Mouse (Mus musculus): ENCODE measurements around the gene Gm853. TPM values are rescaled to one million over a fixed set of nuclear protein-coding genes. Genes with fewer than 3 reads are reported as not detected.

Gene Gm853
- polyA plus RNA-seq, 1 experiment from 2014 or later: not detected

DNA sequence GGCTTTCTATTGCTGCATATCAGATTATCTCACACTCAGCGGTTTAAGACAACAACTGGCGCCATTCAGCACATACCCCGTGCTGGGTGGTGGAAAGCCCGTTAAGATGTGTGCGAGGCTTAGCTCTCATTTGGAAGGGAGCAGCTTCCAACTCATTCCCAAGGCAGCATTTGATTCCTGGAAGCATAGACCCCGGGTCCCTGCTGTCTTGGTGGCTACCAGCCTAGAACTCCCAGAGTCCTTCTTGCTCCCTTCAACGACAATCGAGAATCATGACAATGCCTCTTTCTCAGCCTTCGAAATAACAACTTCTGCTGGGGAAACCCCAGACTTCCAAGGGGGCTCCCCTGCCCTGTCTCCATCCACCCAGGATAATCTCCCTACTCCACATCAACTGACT is 35.8 kb downstream of the Gm853 start:
- Histone ChIP-seq H3K36me3 (ENCODE audit: control insufficient read depth, insufficient read depth, low read length) (no peaks in the 10 kb centered on the region), H3K27ac (replicated peaks; ENCODE audit: low read depth, low read length) (no peak overlapping the region), H3K4me3 (replicated peaks; ENCODE audit: low read depth, low read length) (no peak overlapping the region), H3K9ac (replicated peaks; ENCODE audit: low read length) (no peak overlapping the region), H3K9me3 (ENCODE audit: control insufficient read depth, low read length) (no peaks in the 10 kb centered on the region), H3K4me1 (ENCODE audit: control insufficient read depth, insufficient read depth, low read length) (0 out of 2 replicates have a peak, but pooled peaks cover 3% of the 10 kb centered on the region), H3K27me3 (ENCODE audit: control insufficient read depth, insufficient read depth, low read length) (no peaks in the 10 kb centered on the region), H3K4me2 (ENCODE audit: low read length) (no peak overlapping the region)
- no peak for ATAC-seq (ENCODE audit: low FRiP score, low TSS enrichment)
- 69% methylated on average over 9 of the region's 9 CpGs for WGBS
- no peak for DNase-seq

DNA sequence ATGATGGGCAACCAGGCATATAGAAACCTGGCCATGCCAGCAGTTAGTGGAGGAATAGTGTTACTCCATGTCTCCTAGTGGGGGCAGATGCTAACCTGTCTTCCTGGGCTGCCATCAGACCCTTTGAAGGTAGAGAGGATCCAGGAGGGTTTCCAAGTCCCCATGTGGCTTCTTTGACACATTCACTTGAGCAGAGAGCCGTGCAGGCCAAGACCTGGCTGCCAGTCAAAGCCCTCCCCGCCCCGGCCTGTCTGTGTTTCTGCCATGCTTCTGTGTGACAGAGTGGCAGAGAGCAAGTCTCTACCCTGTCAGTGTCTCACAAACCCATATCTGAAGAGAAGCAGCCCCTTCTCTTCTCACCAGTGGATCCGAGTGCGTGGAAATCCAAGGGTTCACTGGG is 38.3 kb downstream of the Gm853 start:
- no peak overlapping the region for H3K9ac ChIP-seq (replicated peaks; ENCODE audit: low read length)
- no peaks in the 10 kb centered on the region for H3K9me3 ChIP-seq (ENCODE audit: control insufficient read depth, low read length)
- H3K4me3 ChIP-seq (replicated peaks; ENCODE audit: low read depth, low read length): no peak overlapping the region
- H3K36me3 ChIP-seq (ENCODE audit: control insufficient read depth, insufficient read depth, low read length): no peaks in the 10 kb centered on the region
- no peak overlapping the region for H3K27ac ChIP-seq (replicated peaks; ENCODE audit: low read depth, low read length)
- DNase-seq (no peak), ATAC-seq (ENCODE audit: low FRiP score, low TSS enrichment) (no peak)
- WGBS: 91% methylated on average over 5 of the region's 5 CpGs
- no peaks in the 10 kb centered on the region for H3K27me3 ChIP-seq (ENCODE audit: control insufficient read depth, insufficient read depth, low read length)
- no peak overlapping the region for H3K4me2 ChIP-seq (ENCODE audit: low read length)
- 0 out of 2 replicates have a peak, but pooled peaks cover 3% of the 10 kb centered on the region for H3K4me1 ChIP-seq (ENCODE audit: control insufficient read depth, insufficient read depth, low read length)

DNA sequence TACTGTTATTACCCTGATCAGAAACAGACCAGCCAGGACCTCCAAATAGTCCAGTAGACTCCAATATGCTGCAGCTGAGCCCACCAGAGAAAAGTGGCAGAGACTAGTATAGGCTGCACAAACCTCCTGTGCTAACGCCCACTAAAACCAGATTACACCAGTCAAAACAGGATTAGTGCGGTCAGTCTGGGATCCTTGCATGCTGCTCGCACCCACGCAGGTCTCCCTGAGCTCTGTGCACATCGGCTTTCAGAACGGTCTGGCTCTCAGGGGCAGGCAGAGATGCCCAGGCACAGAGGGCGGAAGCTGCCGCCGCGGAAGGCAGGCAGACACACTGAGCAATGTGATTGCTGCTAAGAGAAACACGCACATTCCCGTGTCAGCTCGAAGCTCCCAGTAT is 39.2 kb downstream of the Gm853 start:
- no peak for ATAC-seq (ENCODE audit: low FRiP score, low TSS enrichment)
- H3K4me2 ChIP-seq (ENCODE audit: low read length): no peak overlapping the region
- no peaks in the 10 kb centered on the region for H3K4me1 ChIP-seq (ENCODE audit: control insufficient read depth, insufficient read depth, low read length)
- H3K9ac ChIP-seq (replicated peaks; ENCODE audit: low read length): no peak overlapping the region
- WGBS: 64% methylated on average over 13 of the region's 13 CpGs
- no peaks in the 10 kb centered on the region for H3K9me3 ChIP-seq (ENCODE audit: control insufficient read depth, low read length)
- no peaks in the 10 kb centered on the region for H3K27me3 ChIP-seq (ENCODE audit: control insufficient read depth, insufficient read depth, low read length)
- H3K27ac ChIP-seq (replicated peaks; ENCODE audit: low read depth, low read length): no peak overlapping the region
- DNase-seq: no peak
- no peaks in the 10 kb centered on the region for H3K36me3 ChIP-seq (ENCODE audit: control insufficient read depth, insufficient read depth, low read length)
- H3K4me3 ChIP-seq (replicated peaks; ENCODE audit: low read depth, low read length): no peak overlapping the region

DNA sequence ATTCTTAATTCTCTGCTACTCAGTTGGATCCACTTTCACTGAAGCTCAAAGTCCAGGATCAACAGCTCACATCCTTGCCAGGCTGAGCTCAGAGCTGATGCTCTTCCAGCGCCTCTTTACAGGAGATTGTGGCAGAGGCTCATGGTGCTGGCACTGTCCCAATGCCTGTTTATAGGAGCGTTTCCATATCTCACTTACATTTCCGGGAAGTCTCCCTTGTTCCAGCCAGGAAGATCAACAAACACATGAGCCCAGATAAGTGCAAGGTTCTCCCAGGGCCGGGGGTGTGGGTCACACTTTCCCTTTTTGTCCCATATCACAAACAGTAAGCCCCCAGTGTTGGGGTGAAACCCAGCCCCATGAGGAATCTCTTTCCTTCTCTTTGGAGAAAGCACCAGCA is 40.3 kb downstream of the Gm853 start:
- 79% methylated on average over 4 of the region's 4 CpGs for WGBS
- Histone ChIP-seq H3K9ac (replicated peaks; ENCODE audit: low read length) (no peak overlapping the region), H3K4me2 (ENCODE audit: low read length) (no peak overlapping the region), H3K36me3 (ENCODE audit: control insufficient read depth, insufficient read depth, low read length) (no peaks in the 10 kb centered on the region), H3K27me3 (ENCODE audit: control insufficient read depth, insufficient read depth, low read length) (no peaks in the 10 kb centered on the region), H3K27ac (replicated peaks; ENCODE audit: low read depth, low read length) (no peak overlapping the region), H3K4me1 (ENCODE audit: control insufficient read depth, insufficient read depth, low read length) (no peaks in the 10 kb centered on the region), H3K9me3 (ENCODE audit: control insufficient read depth, low read length) (no peaks in the 10 kb centered on the region), H3K4me3 (replicated peaks; ENCODE audit: low read depth, low read length) (no peak overlapping the region)
- no peak for ATAC-seq (ENCODE audit: low FRiP score, low TSS enrichment)
- no peak for DNase-seq

DNA sequence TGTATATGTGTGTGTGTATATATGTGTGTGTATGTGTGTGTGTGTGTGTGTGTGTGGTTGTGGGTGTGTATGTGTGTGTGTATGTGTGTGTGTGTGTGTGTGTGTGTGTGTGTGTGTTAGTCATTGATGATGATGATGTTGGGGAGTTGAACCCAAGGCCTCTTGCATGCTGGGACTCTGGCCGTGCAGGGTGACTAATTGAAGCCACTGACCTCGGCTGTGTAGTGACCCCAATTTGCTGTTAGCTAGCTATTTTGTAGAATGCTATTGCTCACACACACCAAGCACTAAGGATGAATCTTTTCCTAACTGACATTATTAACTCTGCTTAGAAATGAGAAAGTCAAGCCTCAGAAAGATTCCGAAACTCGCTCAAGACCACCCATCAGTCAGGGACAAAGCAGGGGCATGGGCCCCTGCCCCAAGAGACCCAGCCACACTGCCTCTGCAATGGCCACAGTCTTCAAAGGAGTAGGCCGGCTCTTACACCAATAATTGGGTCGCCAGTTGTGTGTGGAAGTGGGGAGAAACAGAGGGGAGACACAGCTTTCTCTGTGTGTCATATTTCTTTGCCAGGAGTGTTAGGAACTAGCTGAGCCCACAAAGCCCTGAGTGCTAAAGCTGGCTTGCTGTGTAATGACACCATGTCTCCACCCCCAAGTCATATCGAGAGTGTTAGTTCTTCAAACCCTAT is 41.1 kb downstream of the Gm853 start:
- Histone ChIP-seq H3K4me2 (ENCODE audit: low read length) (no peak overlapping the region), H3K4me3 (replicated peaks; ENCODE audit: low read depth, low read length) (no peak overlapping the region), H3K4me1 (ENCODE audit: control insufficient read depth, insufficient read depth, low read length) (no peaks in the 10 kb centered on the region), H3K9ac (replicated peaks; ENCODE audit: low read length) (no peak overlapping the region), H3K27ac (replicated peaks; ENCODE audit: low read depth, low read length) (no peak overlapping the region), H3K9me3 (ENCODE audit: control insufficient read depth, low read length) (no peaks in the 10 kb centered on the region), H3K36me3 (ENCODE audit: control insufficient read depth, insufficient read depth, low read length) (no peaks in the 10 kb centered on the region), H3K27me3 (ENCODE audit: control insufficient read depth, insufficient read depth, low read length) (no peaks in the 10 kb centered on the region)
- 74% methylated on average over 7 of the region's 7 CpGs for WGBS
- DNase-seq: no peak
- ATAC-seq (ENCODE audit: low FRiP score, low TSS enrichment): no peak

DNA sequence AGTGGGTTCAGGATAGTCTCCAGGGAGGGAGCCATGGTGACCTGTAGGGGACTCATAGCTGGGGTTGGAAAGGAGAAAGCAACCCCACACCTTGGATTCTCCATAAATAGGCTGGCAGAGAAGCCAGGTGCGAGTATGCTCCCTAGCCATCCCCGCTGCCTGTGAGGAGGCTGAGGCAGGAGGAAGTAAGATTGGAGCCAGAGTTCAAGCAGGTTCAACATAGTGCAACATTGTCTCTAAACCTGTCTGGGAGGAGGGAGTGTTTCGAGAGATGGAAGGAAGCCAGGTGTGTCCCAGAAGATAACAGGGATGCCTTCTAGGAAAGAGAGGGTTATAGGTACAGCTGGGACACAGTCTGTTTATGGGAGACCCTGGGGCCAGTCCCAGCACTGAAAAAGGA is 42.3 kb downstream of the Gm853 start:
- H3K9ac ChIP-seq (replicated peaks; ENCODE audit: low read length): no peak overlapping the region
- H3K36me3 ChIP-seq (ENCODE audit: control insufficient read depth, insufficient read depth, low read length): no peaks in the 10 kb centered on the region
- no peaks in the 10 kb centered on the region for H3K9me3 ChIP-seq (ENCODE audit: control insufficient read depth, low read length)
- peaks cover under 1% of the 10 kb centered on the region; the same call in 1 of the 2 replicates for H3K27me3 ChIP-seq (ENCODE audit: control insufficient read depth, insufficient read depth, low read length)
- no peak overlapping the region for H3K4me3 ChIP-seq (replicated peaks; ENCODE audit: low read depth, low read length)
- H3K4me2 ChIP-seq (ENCODE audit: low read length): no peak overlapping the region
- no peak for DNase-seq
- H3K4me1 ChIP-seq (ENCODE audit: control insufficient read depth, insufficient read depth, low read length): 0 out of 2 replicates have a peak, but pooled peaks cover 4% of the 10 kb centered on the region
- H3K27ac ChIP-seq (replicated peaks; ENCODE audit: low read depth, low read length): no peak overlapping the region
- no peak for ATAC-seq (ENCODE audit: low FRiP score, low TSS enrichment)
- WGBS: 84% methylated on average over 3 of the region's 3 CpGs

DNA sequence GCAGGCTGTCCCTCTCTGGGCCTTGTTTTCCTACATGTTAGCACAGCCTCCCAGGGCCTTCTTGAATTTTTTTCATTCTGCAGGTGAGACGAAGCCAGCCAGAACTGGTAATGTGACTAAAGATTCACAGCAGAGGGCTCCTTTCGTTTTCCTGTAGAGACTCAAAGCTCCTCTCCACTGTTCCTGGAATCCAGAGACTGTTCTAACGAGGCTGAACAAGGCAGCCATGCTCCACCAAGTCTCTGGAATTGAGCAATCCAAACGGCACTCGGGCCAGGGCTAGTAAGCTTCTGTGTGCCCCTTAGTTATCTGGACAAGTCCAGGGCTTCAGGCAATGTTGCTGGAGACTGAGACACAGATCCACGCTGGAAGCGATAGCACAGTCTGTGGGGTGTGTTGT is 44.7 kb downstream of the Gm853 start:
- no peak for DNase-seq
- Histone ChIP-seq H3K4me2 (ENCODE audit: low read length) (no peak overlapping the region), H3K36me3 (ENCODE audit: control insufficient read depth, insufficient read depth, low read length) (no peaks in the 10 kb centered on the region), H3K9me3 (ENCODE audit: control insufficient read depth, low read length) (no peaks in the 10 kb centered on the region), H3K27ac (replicated peaks; ENCODE audit: low read depth, low read length) (no peak overlapping the region), H3K9ac (replicated peaks; ENCODE audit: low read length) (no peak overlapping the region), H3K27me3 (ENCODE audit: control insufficient read depth, insufficient read depth, low read length) (peaks cover 14% of the 10 kb centered on the region), H3K4me1 (ENCODE audit: control insufficient read depth, insufficient read depth, low read length) (0 out of 2 replicates have a peak, but pooled peaks cover 7% of the 10 kb centered on the region), H3K4me3 (replicated peaks; ENCODE audit: low read depth, low read length) (no peak overlapping the region)
- ATAC-seq (ENCODE audit: low FRiP score, low TSS enrichment): no peak
- WGBS: 57% methylated on average over 7 of the region's 7 CpGs

DNA sequence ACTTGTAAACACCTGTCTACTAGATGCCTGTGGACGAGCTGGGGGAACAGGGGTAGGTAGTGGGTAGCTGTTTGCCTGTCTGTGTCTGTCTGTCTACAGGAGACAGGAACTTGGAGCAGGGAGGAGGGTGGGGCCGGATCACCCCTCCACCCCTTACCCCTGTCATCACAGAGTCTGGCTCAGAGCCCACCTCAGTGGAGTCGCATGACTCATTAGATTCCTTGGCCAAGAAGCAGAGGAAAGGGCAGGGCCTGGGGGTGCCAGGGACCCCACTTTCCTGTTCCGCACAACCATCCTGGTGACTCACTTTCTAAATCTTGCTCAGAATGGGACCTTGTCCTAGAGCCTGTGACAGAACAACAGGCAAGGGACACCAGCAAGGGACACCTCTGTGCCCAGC is 45.1 kb downstream of the Gm853 start:
- no peak overlapping the region for H3K4me3 ChIP-seq (replicated peaks; ENCODE audit: low read depth, low read length)
- DNase-seq: no peak
- no peak overlapping the region for H3K27ac ChIP-seq (replicated peaks; ENCODE audit: low read depth, low read length)
- WGBS: 83% methylated on average over 4 of the region's 4 CpGs
- no peak overlapping the region for H3K4me2 ChIP-seq (ENCODE audit: low read length)
- H3K27me3 ChIP-seq (ENCODE audit: control insufficient read depth, insufficient read depth, low read length): peaks cover 14% of the 10 kb centered on the region
- no peaks in the 10 kb centered on the region for H3K9me3 ChIP-seq (ENCODE audit: control insufficient read depth, low read length)
- H3K4me1 ChIP-seq (ENCODE audit: control insufficient read depth, insufficient read depth, low read length): 0 out of 2 replicates have a peak, but pooled peaks cover 7% of the 10 kb centered on the region
- H3K9ac ChIP-seq (replicated peaks; ENCODE audit: low read length): no peak overlapping the region
- H3K36me3 ChIP-seq (ENCODE audit: control insufficient read depth, insufficient read depth, low read length): no peaks in the 10 kb centered on the region
- no peak for ATAC-seq (ENCODE audit: low FRiP score, low TSS enrichment)

DNA sequence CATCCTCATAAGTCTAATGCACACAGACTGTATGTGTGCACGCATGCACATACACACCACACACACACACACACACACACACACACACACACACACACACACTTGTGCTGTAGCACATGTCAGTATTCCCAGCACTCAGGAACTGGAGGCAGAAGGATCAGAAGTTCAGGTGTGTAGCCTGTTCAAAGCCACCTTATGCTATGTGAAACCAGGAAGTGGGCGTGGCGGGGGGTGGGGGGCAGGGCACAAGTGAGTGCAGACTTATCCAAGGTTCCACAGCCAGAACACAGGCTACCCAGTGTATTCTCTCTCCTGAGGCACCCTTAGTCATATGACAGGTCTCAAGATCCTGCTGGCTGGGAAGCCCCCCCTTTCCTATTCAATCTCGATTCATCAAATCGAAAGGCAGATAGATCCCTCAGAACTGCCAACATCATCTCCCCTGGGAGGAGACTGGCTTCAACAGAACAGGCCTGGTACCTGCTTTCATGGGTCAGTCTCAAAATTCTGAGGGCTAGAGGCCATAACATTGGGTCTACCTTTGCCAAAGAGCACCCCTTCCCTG is 46.0 kb downstream of the Gm853 start:
- ATAC-seq (ENCODE audit: low FRiP score, low TSS enrichment) (no peak), DNase-seq (no peak)
- Histone ChIP-seq H3K9ac (replicated peaks; ENCODE audit: low read length) (no peak overlapping the region), H3K4me3 (replicated peaks; ENCODE audit: low read depth, low read length) (no peak overlapping the region), H3K9me3 (ENCODE audit: control insufficient read depth, low read length) (no peaks in the 10 kb centered on the region), H3K36me3 (ENCODE audit: control insufficient read depth, insufficient read depth, low read length) (no peaks in the 10 kb centered on the region), H3K4me1 (ENCODE audit: control insufficient read depth, insufficient read depth, low read length) (0 out of 2 replicates have a peak, but pooled peaks cover 7% of the 10 kb centered on the region), H3K27me3 (ENCODE audit: control insufficient read depth, insufficient read depth, low read length) (peaks cover 14% of the 10 kb centered on the region), H3K27ac (replicated peaks; ENCODE audit: low read depth, low read length) (no peak overlapping the region), H3K4me2 (ENCODE audit: low read length) (no peak overlapping the region)
- WGBS: 83% methylated on average over 5 of the region's 5 CpGs

Measured in midbrain, embryonic 14.5 days (tissue).